Mouse (Mus musculus): ENCODE results near the gene Morn3. TPM values are rescaled to one million over a fixed set of nuclear protein-coding genes. Genes with fewer than 3 reads are reported as not detected.

Gene Morn3
- polyA plus RNA-seq, 1 experiment from 2014 or later: not detected

DNA sequence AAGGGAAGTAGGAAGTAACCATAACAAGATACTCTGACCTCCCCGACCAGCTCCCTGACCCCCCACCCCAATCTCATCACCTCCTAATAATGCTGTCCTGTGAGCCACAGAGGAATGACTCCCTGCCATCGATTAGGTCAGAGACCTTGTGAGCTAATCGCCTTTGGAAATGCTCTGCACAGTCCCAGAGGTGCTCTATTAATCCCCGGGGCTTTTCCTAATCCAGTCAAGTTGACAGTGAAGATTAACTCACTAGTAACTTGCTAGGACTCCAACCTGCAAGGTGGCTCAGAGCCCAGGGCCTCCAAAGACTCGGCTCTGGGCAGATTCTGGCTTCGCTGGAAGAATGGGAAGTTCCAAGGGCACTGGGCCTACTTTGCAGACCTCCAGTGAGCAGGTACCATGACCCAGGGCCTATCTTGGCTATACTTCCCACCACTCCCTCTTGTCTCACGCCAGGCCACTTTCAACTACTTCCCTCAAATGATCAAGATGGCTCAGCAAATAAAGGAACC lies 13.1 kb downstream of the Morn3 start:
- no peak overlapping the region for H3K27ac ChIP-seq (ENCODE audit: low read depth, low read length)
- H3K9me3 ChIP-seq (ENCODE audit: control insufficient read depth, low read length): no peaks in the 10 kb centered on the region
- H3K4me3 ChIP-seq (ENCODE audit: low read depth, low read length): no peak overlapping the region; the same call in 1 of the 2 replicates
- H3K36me3 ChIP-seq (ENCODE audit: control insufficient read depth, insufficient read depth, low read length): peaks cover 6% of the 10 kb centered on the region; the same call in 1 of the 2 replicates
- no peak overlapping the region for H3K4me2 ChIP-seq (ENCODE audit: low read depth)
- H3K27me3 ChIP-seq (ENCODE audit: control insufficient read depth, insufficient read depth, low read length): no peaks in the 10 kb centered on the region
- no peak overlapping the region for H3K9ac ChIP-seq (ENCODE audit: low read length)
- 85% methylated on average over 7 of the region's 7 CpGs for WGBS
- DNase-seq (ENCODE audit: low spot score) (no peak), ATAC-seq (ENCODE audit: insufficient read depth, low FRiP score, low TSS enrichment) (no peak)
- H3K4me1 ChIP-seq (ENCODE audit: control insufficient read depth, insufficient read depth, low read length): no peaks in the 10 kb centered on the region

GRCm38 (mm10) chr5:123031312-123031711 lies 15.5 kb downstream of the Morn3 start:
- Histone ChIP-seq H3K9me3 (ENCODE audit: control insufficient read depth, low read length) (no peaks in the 10 kb centered on the region), H3K27ac (ENCODE audit: low read depth, low read length) (no peak overlapping the region), H3K4me2 (ENCODE audit: low read depth) (no peak overlapping the region), H3K4me3 (ENCODE audit: low read depth, low read length) (no peak overlapping the region), H3K9ac (ENCODE audit: low read length) (no peak overlapping the region), H3K36me3 (ENCODE audit: control insufficient read depth, insufficient read depth, low read length) (peaks cover 6% of the 10 kb centered on the region; the same call in 1 of the 2 replicates), H3K27me3 (ENCODE audit: control insufficient read depth, insufficient read depth, low read length) (no peaks in the 10 kb centered on the region), H3K4me1 (ENCODE audit: control insufficient read depth, insufficient read depth, low read length) (no peaks in the 10 kb centered on the region)
- 87% methylated on average over 3 of the region's 3 CpGs for WGBS
- no peak for ATAC-seq (ENCODE audit: insufficient read depth, low FRiP score, low TSS enrichment)
- DNase-seq (ENCODE audit: low spot score): no peak

DNA sequence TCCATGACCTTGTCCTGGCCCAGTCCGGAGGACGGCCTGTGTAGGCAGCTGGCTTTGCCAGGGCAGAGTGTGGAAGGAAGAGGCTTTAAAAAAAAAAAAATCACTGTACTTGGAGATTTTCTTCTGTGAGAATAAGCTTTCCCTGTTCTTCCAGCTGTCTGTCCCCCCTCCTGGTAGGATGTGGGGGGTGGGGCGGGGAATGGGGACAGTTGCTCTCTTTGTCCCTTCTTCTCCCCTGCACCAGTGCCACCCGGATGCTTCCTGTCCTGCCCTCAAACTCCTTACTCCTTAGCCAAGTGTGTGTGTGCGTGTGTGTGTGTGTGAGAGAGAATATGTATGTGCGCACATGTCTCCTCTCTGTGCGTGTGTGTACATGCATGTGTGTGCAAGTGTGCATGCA lies 17.1 kb downstream of the Morn3 start:
- peaks cover 6% of the 10 kb centered on the region; the same call in 1 of the 2 replicates for H3K36me3 ChIP-seq (ENCODE audit: control insufficient read depth, insufficient read depth, low read length)
- H3K9ac ChIP-seq (ENCODE audit: low read length): no peak overlapping the region
- H3K27ac ChIP-seq (ENCODE audit: low read depth, low read length): no peak overlapping the region
- WGBS: 89% methylated on average over 7 of the region's 7 CpGs
- H3K9me3 ChIP-seq (ENCODE audit: control insufficient read depth, low read length): no peaks in the 10 kb centered on the region
- H3K27me3 ChIP-seq (ENCODE audit: control insufficient read depth, insufficient read depth, low read length): no peaks in the 10 kb centered on the region
- ATAC-seq (ENCODE audit: insufficient read depth, low FRiP score, low TSS enrichment) (no peak), DNase-seq (ENCODE audit: low spot score) (no peak)
- H3K4me3 ChIP-seq (ENCODE audit: low read depth, low read length): no peak overlapping the region
- H3K4me1 ChIP-seq (ENCODE audit: control insufficient read depth, insufficient read depth, low read length): no peaks in the 10 kb centered on the region
- H3K4me2 ChIP-seq (ENCODE audit: low read depth): no peak overlapping the region

GRCm38 (mm10) chr5:123027436-123027835 lies 19.4 kb downstream of the Morn3 start:
- 75% methylated on average over 6 of the region's 6 CpGs for WGBS
- no peaks in the 10 kb centered on the region for H3K4me1 ChIP-seq (ENCODE audit: control insufficient read depth, insufficient read depth, low read length)
- H3K9me3 ChIP-seq (ENCODE audit: control insufficient read depth, low read length): no peaks in the 10 kb centered on the region
- no peak overlapping the region for H3K9ac ChIP-seq (ENCODE audit: low read length)
- no peak overlapping the region for H3K4me2 ChIP-seq (ENCODE audit: low read depth)
- H3K36me3 ChIP-seq (ENCODE audit: control insufficient read depth, insufficient read depth, low read length): peaks cover 6% of the 10 kb centered on the region; the same call in 1 of the 2 replicates
- H3K4me3 ChIP-seq (ENCODE audit: low read depth, low read length): no peak overlapping the region
- ATAC-seq (ENCODE audit: insufficient read depth, low FRiP score, low TSS enrichment) (no peak), DNase-seq (ENCODE audit: low spot score) (no peak)
- no peaks in the 10 kb centered on the region for H3K27me3 ChIP-seq (ENCODE audit: control insufficient read depth, insufficient read depth, low read length)
- no peak overlapping the region for H3K27ac ChIP-seq (ENCODE audit: low read depth, low read length)

GRCm38 (mm10) chr5:123026414-123026813 lies 20.4 kb downstream of the Morn3 start:
- H3K4me1 ChIP-seq (ENCODE audit: control insufficient read depth, insufficient read depth, low read length): no peaks in the 10 kb centered on the region
- no peaks in the 10 kb centered on the region for H3K9me3 ChIP-seq (ENCODE audit: control insufficient read depth, low read length)
- no peak overlapping the region for H3K27ac ChIP-seq (ENCODE audit: low read depth, low read length)
- H3K4me2 ChIP-seq (ENCODE audit: low read depth): no peak overlapping the region
- H3K27me3 ChIP-seq (ENCODE audit: control insufficient read depth, insufficient read depth, low read length): no peaks in the 10 kb centered on the region
- peaks cover 3% of the 10 kb centered on the region; the same call in 1 of the 2 replicates for H3K36me3 ChIP-seq (ENCODE audit: control insufficient read depth, insufficient read depth, low read length)
- H3K4me3 ChIP-seq (ENCODE audit: low read depth, low read length): no peak overlapping the region
- no peak for ATAC-seq (ENCODE audit: insufficient read depth, low FRiP score, low TSS enrichment)
- DNase-seq (ENCODE audit: low spot score): no peak
- 60% methylated on average over 6 of the region's 6 CpGs for WGBS
- H3K9ac ChIP-seq (ENCODE audit: low read length): no peak overlapping the region

- H3K4me1 ChIP-seq (ENCODE audit: control insufficient read depth, insufficient read depth, low read length): no peaks in the 10 kb centered on the region
- WGBS: 76% methylated on average over 9 of the region's 9 CpGs
- no peaks in the 10 kb centered on the region for H3K9me3 ChIP-seq (ENCODE audit: control insufficient read depth, low read length)
- DNase-seq (ENCODE audit: low spot score): no peak
- H3K9ac ChIP-seq (ENCODE audit: low read length): no peak overlapping the region
- no peak overlapping the region for H3K4me3 ChIP-seq (ENCODE audit: low read depth, low read length)
- no peaks in the 10 kb centered on the region for H3K27me3 ChIP-seq (ENCODE audit: control insufficient read depth, insufficient read depth, low read length)
- peaks cover 3% of the 10 kb centered on the region; the same call in 1 of the 2 replicates for H3K36me3 ChIP-seq (ENCODE audit: control insufficient read depth, insufficient read depth, low read length)
- no peak for ATAC-seq (ENCODE audit: insufficient read depth, low FRiP score, low TSS enrichment)
- no peak overlapping the region for H3K4me2 ChIP-seq (ENCODE audit: low read depth)
- no peak overlapping the region for H3K27ac ChIP-seq (ENCODE audit: low read depth, low read length)
Observed at GRCm38 (mm10) chr5:123024965-123025573, 21.7 kb downstream of the Morn3 start.

- peaks cover 5% of the 10 kb centered on the region; the same call in 1 of the 2 replicates for H3K4me1 ChIP-seq (ENCODE audit: control insufficient read depth, insufficient read depth, low read length)
- no peak overlapping the region for H3K4me3 ChIP-seq (ENCODE audit: low read depth, low read length)
- 95% methylated on average over 6 of the region's 6 CpGs for WGBS
- no peaks in the 10 kb centered on the region for H3K27me3 ChIP-seq (ENCODE audit: control insufficient read depth, insufficient read depth, low read length)
- no peak overlapping the region for H3K4me2 ChIP-seq (ENCODE audit: low read depth)
- no peak for ATAC-seq (ENCODE audit: insufficient read depth, low FRiP score, low TSS enrichment)
- DNase-seq (ENCODE audit: low spot score): no peak
- no peaks in the 10 kb centered on the region for H3K36me3 ChIP-seq (ENCODE audit: control insufficient read depth, insufficient read depth, low read length)
- no peak overlapping the region for H3K27ac ChIP-seq (ENCODE audit: low read depth, low read length)
- no peaks in the 10 kb centered on the region for H3K9me3 ChIP-seq (ENCODE audit: control insufficient read depth, low read length)
- no peak overlapping the region for H3K9ac ChIP-seq (ENCODE audit: low read length)
Observed at GRCm38 (mm10) chr5:123024312-123024711, 22.5 kb downstream of the Morn3 start.

DNA sequence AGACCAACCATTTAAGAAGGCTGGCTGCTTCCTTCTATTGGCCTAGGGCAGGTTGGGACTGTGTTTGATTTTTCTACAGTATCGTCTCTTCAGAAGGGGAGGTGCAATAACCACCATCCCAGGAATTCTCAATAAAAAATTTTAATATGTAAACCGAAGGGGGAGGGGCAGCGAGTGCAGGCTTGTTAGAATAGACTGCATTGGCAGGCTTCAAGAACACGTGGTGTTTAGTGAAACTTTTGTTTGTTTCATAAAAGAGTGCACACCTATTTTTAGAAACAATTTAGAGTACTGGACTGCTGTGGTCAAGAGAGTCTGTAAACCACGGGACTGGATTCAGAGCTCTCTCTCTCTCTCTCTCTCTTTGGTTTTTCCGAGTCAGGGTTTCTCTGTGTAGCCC lies 23.8 kb downstream of the Morn3 start:
- no peak overlapping the region for H3K4me2 ChIP-seq (ENCODE audit: low read depth)
- no peak overlapping the region for H3K9ac ChIP-seq (ENCODE audit: low read length)
- H3K27ac ChIP-seq (ENCODE audit: low read depth, low read length): no peak overlapping the region
- no peaks in the 10 kb centered on the region for H3K27me3 ChIP-seq (ENCODE audit: control insufficient read depth, insufficient read depth, low read length)
- peaks cover 7% of the 10 kb centered on the region; the same call in 1 of the 2 replicates for H3K4me1 ChIP-seq (ENCODE audit: control insufficient read depth, insufficient read depth, low read length)
- WGBS: 90% methylated on average over 6 of the region's 6 CpGs
- DNase-seq (ENCODE audit: low spot score): no peak
- no peaks in the 10 kb centered on the region for H3K9me3 ChIP-seq (ENCODE audit: control insufficient read depth, low read length)
- no peak overlapping the region for H3K4me3 ChIP-seq (ENCODE audit: low read depth, low read length)
- H3K36me3 ChIP-seq (ENCODE audit: control insufficient read depth, insufficient read depth, low read length): no peaks in the 10 kb centered on the region
- no peak for ATAC-seq (ENCODE audit: insufficient read depth, low FRiP score, low TSS enrichment)

DNA sequence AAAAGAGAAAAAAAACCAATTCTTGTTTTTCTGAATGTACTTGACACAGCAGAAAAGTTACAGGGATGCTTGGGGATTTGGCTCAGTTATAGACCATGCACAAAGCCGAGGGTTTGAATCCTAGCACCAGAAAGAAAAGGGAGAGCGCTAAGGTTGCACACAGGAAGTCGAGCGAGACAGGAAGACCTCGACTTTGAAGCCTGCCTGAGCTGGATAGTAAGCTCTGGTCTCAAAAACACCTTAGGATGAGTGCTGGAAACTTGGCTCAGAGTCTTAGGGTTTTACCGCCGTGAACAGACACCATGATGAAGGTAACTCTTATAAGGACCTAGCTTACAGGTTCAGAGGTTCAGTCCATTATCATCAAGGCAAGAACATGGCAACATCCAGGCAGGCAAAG lies 25.4 kb downstream of the Morn3 start:
- Histone ChIP-seq H3K36me3 (ENCODE audit: control insufficient read depth, insufficient read depth, low read length) (no peaks in the 10 kb centered on the region), H3K9me3 (ENCODE audit: control insufficient read depth, low read length) (no peaks in the 10 kb centered on the region), H3K4me2 (ENCODE audit: low read depth) (no peak overlapping the region), H3K9ac (ENCODE audit: low read length) (no peak overlapping the region), H3K4me3 (ENCODE audit: low read depth, low read length) (no peak overlapping the region), H3K4me1 (ENCODE audit: control insufficient read depth, insufficient read depth, low read length) (peaks cover 8% of the 10 kb centered on the region; the same call in 1 of the 2 replicates), H3K27ac (ENCODE audit: low read depth, low read length) (no peak overlapping the region), H3K27me3 (ENCODE audit: control insufficient read depth, insufficient read depth, low read length) (no peaks in the 10 kb centered on the region)
- 92% methylated on average over 7 of the region's 7 CpGs for WGBS
- ATAC-seq (ENCODE audit: insufficient read depth, low FRiP score, low TSS enrichment): no peak
- DNase-seq (ENCODE audit: low spot score): no peak

Measured in neural tube, embryonic 11.5 days (tissue).